11 mouse cellular contexts compared by ENCODE assay signal in the genomic region with DNA sequence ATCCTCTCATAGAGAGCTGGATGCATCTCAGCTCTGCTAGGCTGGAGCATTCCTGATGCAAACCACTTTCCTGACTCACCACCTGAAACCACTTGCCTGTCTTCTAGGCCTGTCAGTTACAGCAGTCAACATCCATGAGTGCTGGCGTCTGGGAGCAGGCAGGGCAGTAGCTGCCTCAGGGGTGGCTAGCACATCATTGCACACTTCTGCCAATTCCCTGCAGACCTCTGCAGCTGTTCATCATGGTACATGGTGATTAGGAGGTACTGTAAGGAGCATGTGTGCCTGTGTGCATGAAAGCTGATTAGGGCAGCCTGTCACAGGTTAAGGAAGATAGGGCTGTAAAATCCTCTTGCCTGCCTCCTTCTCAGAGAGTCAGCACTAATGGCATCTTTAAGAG.
DNase-seq lines count a peak whose midpoint lies in the region; ATAC-seq and TF ChIP-seq lines count a peak whose summit lies in the region.
"Had no signal": no experiment of that assay in that cellular context is flagged by ENCODE, and none has a peak within 500 bp of the region (broad histone marks: within the 10 kb centered on the region; RNA-seq: fewer than 3 reads in every experiment).

No protein-coding gene starts in this region.

- DNase-seq in forebrain, embryonic 11.5 days (ENCODE audit: low spot score), result no peak
- DNase-seq in forebrain, embryonic 10.5 days (ENCODE audit: extremely low spot score, low spot score), result no peak
- DNase-seq in liver, embryonic 13.5 days, result peak; percentile 61
- DNase-seq in heart, postnatal 4 days, result no peak
- no peak for DNase-seq in gastrocnemius, postnatal 4 days (ENCODE audit: low spot score in 2 of 2)
- DNase-seq in right cerebral cortex, postnatal 4 days, result no peak
- DNase-seq: thymus, adult 18-20 months had no signal

- H3K4me3 ChIP-seq in forebrain, embryonic 11.5 days (ENCODE audit: low read depth, low read length), result no peak overlapping the region
- H3K4me3 ChIP-seq in forebrain, embryonic 10.5 days, result no peak overlapping the region
- no peak overlapping the region for H3K4me3 ChIP-seq in forebrain, embryonic 13.5 days
- no peak overlapping the region for H3K4me3 ChIP-seq in liver, embryonic 13.5 days (replicated peaks)
- no peak overlapping the region for H3K4me3 ChIP-seq in myocyte
- H3K4me3 ChIP-seq: heart, embryonic 15.5 days had no signal

- H3K9ac ChIP-seq in forebrain, embryonic 11.5 days (ENCODE audit: low read length), result no peak overlapping the region
- H3K9ac ChIP-seq in forebrain, embryonic 13.5 days, result no peak overlapping the region
- H3K9ac ChIP-seq in liver, embryonic 13.5 days, result 0 out of 2 replicates have a peak overlapping the region, but pooled peaks have one; percentile 33
- H3K9ac ChIP-seq: heart, embryonic 15.5 days had no signal

- no peak for TF ChIP-seq POLR2A in myocyte (IDR thresholded peaks at IDR 0.05; ENCODE audit: insufficient read length, low read depth)

- H3K36me3 ChIP-seq in forebrain, embryonic 11.5 days (ENCODE audit: control insufficient read depth, insufficient read depth, low read length), result no peaks in the 10 kb centered on the region
- H3K36me3 ChIP-seq in forebrain, embryonic 10.5 days (replicated peaks), result peaks cover 10% of the 10 kb centered on the region
- H3K36me3 ChIP-seq in forebrain, embryonic 13.5 days (ENCODE audit: poor library complexity, severe bottlenecking), result no peaks in the 10 kb centered on the region
- H3K36me3 ChIP-seq in liver, embryonic 13.5 days, result peaks cover 25% of the 10 kb centered on the region
- H3K36me3 ChIP-seq in myocyte (ENCODE audit: control insufficient read depth, insufficient read depth), result peaks cover 6% of the 10 kb centered on the region

- H3K27ac ChIP-seq in forebrain, embryonic 11.5 days (ENCODE audit: low read depth, low read length), result no peak overlapping the region
- no peak overlapping the region; the same call in 1 of the 2 replicates for H3K27ac ChIP-seq in forebrain, embryonic 10.5 days
- H3K27ac ChIP-seq in forebrain, embryonic 13.5 days, result peak overlapping the region; percentile 53
- peak overlapping the region; percentile 73 for H3K27ac ChIP-seq in liver, embryonic 13.5 days
- H3K27ac ChIP-seq: heart, embryonic 15.5 days had no signal

- H3K79me2 ChIP-seq in myocyte (ENCODE audit: control insufficient read depth, insufficient read depth), result peaks cover 18% of the 10 kb centered on the region

- 63% methylated on average over 1 of the region's 1 CpGs for WGBS in forebrain, embryonic 11.5 days
- 63% methylated on average over 1 of the region's 1 CpGs for WGBS in forebrain, embryonic 10.5 days
- 13% methylated on average over 1 of the region's 1 CpGs for WGBS in forebrain, embryonic 13.5 days
- 35% methylated on average over 1 of the region's 1 CpGs for whole genome bisulfite sequencing in liver, embryonic 13.5 days (ENCODE audit: insufficient replicate concordance)

- peaks cover 8% of the 10 kb centered on the region; the same call in 1 of the 2 replicates for H3K4me1 ChIP-seq in forebrain, embryonic 11.5 days (replicated peaks; ENCODE audit: control insufficient read depth, insufficient read depth, low read length)
- H3K4me1 ChIP-seq in forebrain, embryonic 10.5 days, result peaks cover 41% of the 10 kb centered on the region
- H3K4me1 ChIP-seq in forebrain, embryonic 13.5 days, result peaks cover 44% of the 10 kb centered on the region
- H3K4me1 ChIP-seq in liver, embryonic 13.5 days (replicated peaks), result peaks cover 48% of the 10 kb centered on the region

- ATAC-seq in forebrain, embryonic 11.5 days (replicated peaks; ENCODE audit: low FRiP score), result peak; percentile 55
- peak; percentile 62 for ATAC-seq in forebrain, embryonic 13.5 days
- ATAC-seq in liver, embryonic 13.5 days (ENCODE audit: low read depth), result peak; percentile 99
- ATAC-seq: lung, postnatal 0 days had no signal

- H3K9me3 ChIP-seq in forebrain, embryonic 11.5 days (ENCODE audit: control insufficient read depth, low read length), result no peaks in the 10 kb centered on the region
- no peaks in the 10 kb centered on the region for H3K9me3 ChIP-seq in forebrain, embryonic 10.5 days
- H3K9me3 ChIP-seq in forebrain, embryonic 13.5 days (replicated peaks), result no peaks in the 10 kb centered on the region
- H3K9me3 ChIP-seq in liver, embryonic 13.5 days (replicated peaks), result no peaks in the 10 kb centered on the region
- H3K9me3 ChIP-seq: heart, embryonic 15.5 days had no signal

- H3K4me2 ChIP-seq in forebrain, embryonic 11.5 days (ENCODE audit: low read depth, low read length, severe bottlenecking), result no peak overlapping the region
- no peak overlapping the region for H3K4me2 ChIP-seq in forebrain, embryonic 13.5 days
- peak overlapping the region; percentile 4; the same call in 1 of the 2 replicates for H3K4me2 ChIP-seq in liver, embryonic 13.5 days
- no peak overlapping the region for H3K4me2 ChIP-seq in myocyte (ENCODE audit: low read depth)
- H3K4me2 ChIP-seq: heart, embryonic 15.5 days had no signal

- no peak overlapping the region for H3ac ChIP-seq in myocyte (ENCODE audit: control insufficient read depth, insufficient read length)

- no peaks in the 10 kb centered on the region for H3K27me3 ChIP-seq in forebrain, embryonic 11.5 days (ENCODE audit: control insufficient read depth, insufficient read depth, low read length)
- H3K27me3 ChIP-seq in forebrain, embryonic 10.5 days (ENCODE audit: poor library complexity, severe bottlenecking), result no peaks in the 10 kb centered on the region
- H3K27me3 ChIP-seq in forebrain, embryonic 13.5 days, result no peaks in the 10 kb centered on the region
- no peaks in the 10 kb centered on the region for H3K27me3 ChIP-seq in liver, embryonic 13.5 days
- no peaks in the 10 kb centered on the region for H3K27me3 ChIP-seq in myocyte (ENCODE audit: control insufficient read depth, insufficient read depth, insufficient read length)
- H3K27me3 ChIP-seq: heart, embryonic 15.5 days had no signal

TF ChIP-seq in myocyte, 11 proteins besides CTCF, POLR2A, EP300 and RAD21:
- TF ChIP-seq MYOG (IDR thresholded peaks at IDR 0.05; ENCODE audit: control insufficient read depth in 1 of 3, insufficient read depth in 1 of 3, insufficient read length in 2 of 3, low read depth in 2 of 3) (peak in 1 of 3 experiments; percentile 36), MYOD1 (IDR thresholded peaks at IDR 0.05; ENCODE audit: control insufficient read depth in 1 of 3, insufficient read length in 2 of 3, low read depth in 2 of 3) (peak in 2 of 3 experiments; percentile 18 to 41), MAX (IDR thresholded peaks at IDR 0.05; ENCODE audit: low read depth) (no peak), POLR2AphosphoS2 (IDR thresholded peaks at IDR 0.05; ENCODE audit: insufficient read length, low read depth) (no peak), E2F4 (IDR thresholded peaks at IDR 0.05; ENCODE audit: insufficient read depth) (no peak), TCF12 (IDR thresholded peaks at IDR 0.05; ENCODE audit: insufficient read depth, poor library complexity, severe bottlenecking) (no peak), TCF3 (IDR thresholded peaks at IDR 0.05; ENCODE audit: insufficient read length, low read depth) (no peak)

Comparison
In these comparisons a context has a peak if more than half of its experiments do, and no peak if none do; other contexts are left out.
1. H3K27ac ChIP-seq: peak in forebrain, embryonic 13.5 days (single experiment) and liver, embryonic 13.5 days (single experiment); none in forebrain, embryonic 11.5 days (single experiment) and forebrain, embryonic 10.5 days (single experiment).
2. Peak in every context shown above with its lines, with median percentiles within 50 percentile points of each other: ATAC-seq.